ENCODE assay signal across 17 mouse cellular contexts in the genomic region with DNA sequence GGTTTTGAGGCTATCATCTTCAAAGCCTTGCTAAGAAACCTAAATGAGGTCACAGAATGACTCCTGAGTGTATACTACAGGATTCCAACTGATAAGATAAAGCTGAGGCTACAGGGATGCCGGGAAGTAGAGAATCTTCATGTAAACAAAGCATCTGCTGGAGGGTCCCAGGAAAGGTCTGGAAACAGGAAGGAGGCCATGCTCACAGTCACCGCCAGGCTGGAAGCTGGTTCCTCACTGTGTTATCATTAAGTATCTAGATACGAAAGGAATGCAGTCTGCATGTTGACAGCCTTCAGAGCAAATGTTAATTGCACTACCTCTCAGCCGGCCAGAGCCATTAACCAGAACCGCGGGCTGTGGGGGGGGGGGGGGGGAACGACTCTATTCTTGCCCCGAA.
DNase-seq lines count a peak whose midpoint lies in the region; ATAC-seq and TF ChIP-seq lines count a peak whose summit lies in the region.
"Had no signal": no experiment of that assay in that cellular context is flagged by ENCODE, and none has a peak within 500 bp of the region (broad histone marks: within the 10 kb centered on the region; RNA-seq: fewer than 3 reads in every experiment).

No protein-coding gene starts in this region.

- H3K9ac ChIP-seq in heart, postnatal 0 days (replicated peaks; ENCODE audit: low read depth, low read length): no peak overlapping the region
- H3K9ac ChIP-seq in liver, embryonic 11.5 days (ENCODE audit: low read depth, low read length): no peak overlapping the region
- H3K9ac ChIP-seq in intestine, embryonic 16.5 days (ENCODE audit: low read depth, low read length): no peak overlapping the region
- H3K9ac ChIP-seq: forebrain, embryonic 15.5 days; midbrain, embryonic 13.5 days had no signal

- peak; percentile 22 for DNase-seq in embryo, embryonic 9.5 days (ENCODE audit: extremely low spot score)
- no peak for DNase-seq in embryo, embryonic 11 days
- no peak for DNase-seq in heart, postnatal 0 days (ENCODE audit: low spot score)
- DNase-seq in heart, postnatal 4 days: no peak
- DNase-seq in liver, embryonic 11.5 days (ENCODE audit: low spot score): no peak
- DNase-seq in liver: no peak
- no peak for DNase-seq in right cerebral cortex, postnatal 14 days
- DNase-seq: adrenal gland, postnatal 14 days; cerebellum, adult 8-10 months; thymus, postnatal 4 days had no signal

- H3K36me3 ChIP-seq in heart, postnatal 0 days (replicated peaks; ENCODE audit: control insufficient read depth, insufficient read depth, low read length): no peaks in the 10 kb centered on the region
- no peaks in the 10 kb centered on the region for H3K36me3 ChIP-seq in liver, embryonic 11.5 days (ENCODE audit: control insufficient read depth, insufficient read depth, low read length)
- no peaks in the 10 kb centered on the region for H3K36me3 ChIP-seq in intestine, embryonic 16.5 days (ENCODE audit: control insufficient read depth, insufficient read depth, low read length)
- H3K36me3 ChIP-seq: forebrain, embryonic 15.5 days; midbrain, embryonic 13.5 days had no signal

- no peaks in the 10 kb centered on the region for H3K27me3 ChIP-seq in heart, postnatal 0 days (ENCODE audit: control insufficient read depth, insufficient read depth, low read length)
- H3K27me3 ChIP-seq in liver, embryonic 11.5 days (replicated peaks; ENCODE audit: control insufficient read depth, insufficient read depth, low read length): no peaks in the 10 kb centered on the region
- no peaks in the 10 kb centered on the region for H3K27me3 ChIP-seq in intestine, embryonic 16.5 days (replicated peaks; ENCODE audit: control insufficient read depth, insufficient read depth, low read length)
- H3K27me3 ChIP-seq: forebrain, embryonic 15.5 days; midbrain, embryonic 13.5 days had no signal

- H3K4me1 ChIP-seq in heart, postnatal 0 days (ENCODE audit: control insufficient read depth, insufficient read depth): 0 out of 2 replicates have a peak, but pooled peaks cover 2% of the 10 kb centered on the region
- H3K4me1 ChIP-seq in liver, embryonic 11.5 days (replicated peaks; ENCODE audit: control insufficient read depth, insufficient read depth, low read length): no peaks in the 10 kb centered on the region
- H3K4me1 ChIP-seq in intestine, embryonic 16.5 days (ENCODE audit: control insufficient read depth, insufficient read depth, low read length): no peaks in the 10 kb centered on the region
- H3K4me1 ChIP-seq: forebrain, embryonic 15.5 days; midbrain, embryonic 13.5 days had no signal

- peak overlapping the region; percentile 7; the same call in 1 of the 2 replicates for H3K4me3 ChIP-seq in heart, postnatal 0 days (ENCODE audit: low read depth, low read length)
- H3K4me3 ChIP-seq in liver, embryonic 11.5 days (ENCODE audit: low read depth, low read length): no peak overlapping the region
- H3K4me3 ChIP-seq in intestine, embryonic 16.5 days (ENCODE audit: low read length): no peak overlapping the region
- H3K4me3 ChIP-seq: erythroblast, embryonic 14.5 days; forebrain, embryonic 15.5 days; left cerebral cortex, adult 2 months; midbrain, embryonic 13.5 days; myocyte had no signal

- TF ChIP-seq CTCF in heart, postnatal 0 days (IDR thresholded peaks at IDR 0.05; ENCODE audit: low read depth): no peak

- H3K9me3 ChIP-seq in heart, postnatal 0 days (replicated peaks; ENCODE audit: control insufficient read depth, low read length): no peaks in the 10 kb centered on the region
- H3K9me3 ChIP-seq in liver, embryonic 11.5 days (ENCODE audit: control insufficient read depth, low read length): no peaks in the 10 kb centered on the region
- H3K9me3 ChIP-seq in intestine, embryonic 16.5 days (ENCODE audit: control insufficient read depth, low read length): no peaks in the 10 kb centered on the region
- H3K9me3 ChIP-seq: forebrain, embryonic 15.5 days; midbrain, embryonic 13.5 days had no signal

- H3K4me2 ChIP-seq in heart, postnatal 0 days (ENCODE audit: low read depth, low read length): peak overlapping the region; percentile 33
- H3K4me2 ChIP-seq in liver, embryonic 11.5 days: peak overlapping the region; percentile 2; the same call in 1 of the 2 replicates
- H3K4me2 ChIP-seq in intestine, embryonic 16.5 days (ENCODE audit: low read depth, low read length): peak overlapping the region; percentile 24; the same call in 1 of the 2 replicates
- H3K4me2 ChIP-seq: forebrain, embryonic 15.5 days; midbrain, embryonic 13.5 days had no signal

- no peak for ATAC-seq in heart, postnatal 0 days (ENCODE audit: insufficient read depth, low read depth)
- ATAC-seq in liver, embryonic 11.5 days (replicated peaks; ENCODE audit: low FRiP score): no peak
- no peak for ATAC-seq in intestine, embryonic 16.5 days
- ATAC-seq: forebrain, embryonic 15.5 days; hindbrain, embryonic 16.5 days; midbrain, embryonic 13.5 days had no signal

- no peak overlapping the region for H3K27ac ChIP-seq in heart, postnatal 0 days (ENCODE audit: low read depth)
- no peak overlapping the region for H3K27ac ChIP-seq in liver, embryonic 11.5 days (ENCODE audit: low read depth, low read length)
- no peak overlapping the region for H3K27ac ChIP-seq in intestine, embryonic 16.5 days (ENCODE audit: low read length)
- H3K27ac ChIP-seq: forebrain, embryonic 15.5 days; left cerebral cortex, adult 2 months; midbrain, embryonic 13.5 days had no signal

- no peak for TF ChIP-seq EP300 in heart, postnatal 0 days (IDR thresholded peaks at IDR 0.05; ENCODE audit: low read depth)

- WGBS in heart, postnatal 0 days: 3% methylated on average over 8 of the region's 8 CpGs
- WGBS in liver, embryonic 11.5 days: 6% methylated on average over 7 of the region's 8 CpGs
- 11% methylated on average over 8 of the region's 8 CpGs for WGBS in intestine, embryonic 16.5 days
